Mouse (Mus musculus): ENCODE data around the gene Agtpbp1.

DNA sequence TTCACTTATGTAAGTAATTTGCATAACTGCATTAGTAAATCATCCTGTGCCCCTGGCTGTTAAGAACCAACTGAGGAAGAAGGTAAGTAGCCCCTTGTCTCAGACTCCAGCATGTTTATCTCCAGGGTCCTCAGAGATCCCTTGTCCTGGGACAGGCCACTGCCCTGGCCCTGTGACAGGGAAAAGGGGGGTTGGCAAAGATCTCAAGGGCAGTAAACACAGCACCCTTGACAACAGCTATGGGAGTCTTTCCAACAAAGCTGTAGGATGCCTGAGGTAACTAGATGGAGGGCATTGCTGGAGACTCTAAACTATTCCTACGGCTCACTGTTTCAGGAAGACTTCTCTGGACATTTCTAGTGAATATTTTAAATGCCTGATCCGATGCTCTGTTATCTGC lies 85.7 kb downstream of the Agtpbp1 start:
- TF ChIP-seq CTCF (IDR thresholded peaks at IDR 0.05; ENCODE audit: borderline replicate concordance, insufficient read depth, low read length) (no peak), POLR2A (IDR thresholded peaks at IDR 0.05; ENCODE audit: low read depth, low read length) (no peak)
